Mouse (Mus musculus) E14TG2a.4 (cell line): ENCODE results near the gene Ess2.

ENCODE experiments used
- CTCF ChIP-seq: conservative IDR thresholded peaks from 2 replicates; pipeline ENCODE4 v1.5.1; 2014; ENCODE audit warnings: low read length
- NANOG ChIP-seq: IDR thresholded peaks from 2 replicates; pipeline ENCODE4 v1.6.1; 2014; ENCODE audit warnings: borderline replicate concordance, low read length, mixed read lengths
- POU5F1 ChIP-seq: IDR thresholded peaks from 2 replicates; pipeline ENCODE4 v1.6.1; 2014; ENCODE audit warnings: low read length, borderline replicate concordance

DNA sequence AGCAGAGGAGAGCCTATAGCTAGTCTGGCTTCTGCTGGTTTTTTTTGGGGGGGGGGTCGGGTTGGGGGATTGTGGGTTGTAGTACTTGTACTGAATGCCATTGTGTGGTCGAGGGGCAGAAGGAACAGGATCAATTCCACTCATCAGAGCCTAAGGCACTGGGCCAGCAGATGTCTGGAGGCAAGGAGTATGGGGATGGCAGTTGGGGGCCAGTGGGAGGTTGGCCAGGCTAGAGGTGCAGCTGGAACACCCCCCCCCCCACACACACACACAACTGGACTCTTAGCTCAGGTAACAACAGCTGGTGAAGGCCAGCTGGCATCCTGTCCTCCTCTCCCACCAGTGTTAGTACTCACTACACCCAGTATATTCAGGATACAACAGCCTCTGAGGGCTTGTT lies 18.1 kb upstream of the Ess2 start:
- TF ChIP-seq CTCF (no peak), NANOG (no peak), POU5F1 (no peak)
